Mouse (Mus musculus) stomach, postnatal 0 days (tissue): ENCODE results near the gene Nek10.

Experiments used
- CTCF ChIP-seq: IDR thresholded peaks from 2 replicates; pipeline ENCODE4 v1.5.1; 2016; ENCODE audit warnings: antibody characterized with exemption, low read depth, mild to moderate bottlenecking, moderate library complexity
- EP300 ChIP-seq: optimal IDR thresholded peaks from 2 replicates; pipeline ENCODE3; 2016; ENCODE audit warnings: antibody characterized with exemption

GRCm38 (mm10) chr14:14895363-14895762, 92.1 kb downstream of the Nek10 start:
- no peak for TF ChIP-seq EP300
- no peak for TF ChIP-seq CTCF
